Mouse (Mus musculus) kidney, postnatal 0 days (tissue): ENCODE data around the gene Dgcr2. TPM values are rescaled to one million over a fixed set of nuclear protein-coding genes. Genes with fewer than 3 reads are reported as not detected.

Source experiments
- ATAC-seq: fragments of 200-750 bp; cut with Nextera tagmentation; replicated peaks from 2 replicates; pipeline ENCODE4 v1.8.0; 2017; ENCODE audit warnings: low read depth, moderate number of reproducible peaks, moderate TSS enrichment, moderate library complexity; ENCODE audit not compliant: low FRiP score
- DNase-seq: peaks from one replicate; pipeline ENCODE4 v3.0.0-alpha.2; 2016; ENCODE audit warnings: low spot score
- H3K27ac ChIP-seq: fragments of 300-500 bp; sonication (generic); 2 replicates; pipeline ENCODE4 v1.5.1; 2014; ENCODE audit warnings: mild to moderate bottlenecking
- H3K27me3 ChIP-seq: fragments of 300-500 bp; sonication (generic); 2 replicates; pipeline ENCODE4 v1.6.1; 2014; ENCODE audit warnings: low read length, mixed read lengths; ENCODE audit not compliant: insufficient read depth
- H3K36me3 ChIP-seq: fragments of 300-500 bp; sonication (generic); 2 replicates; pipeline ENCODE4 v1.6.1; 2014; ENCODE audit warnings: low read length, mixed read lengths; ENCODE audit not compliant: insufficient read depth
- H3K4me1 ChIP-seq: fragments of 300-500 bp; sonication (generic); replicated peaks from 2 replicates; pipeline ENCODE4 v1.6.1; 2014; ENCODE audit warnings: antibody characterized with exemption, low read length, mixed read lengths; ENCODE audit not compliant: insufficient read depth
- H3K4me2 ChIP-seq: fragments of 300-500 bp; sonication (generic); 2 replicates; pipeline ENCODE4 v1.6.1; 2014; ENCODE audit warnings: mild to moderate bottlenecking, low read length, moderate library complexity, mixed read lengths
- H3K4me3 ChIP-seq: fragments of 300-500 bp; sonication (generic); replicated peaks from 2 replicates; pipeline ENCODE4 v1.5.1; 2014; ENCODE audit warnings: low read depth, low read length
- H3K9ac ChIP-seq: fragments of 300-500 bp; sonication (generic); 2 replicates; pipeline ENCODE4 v1.6.1; 2014; ENCODE audit warnings: low read depth, low read length
- H3K9me3 ChIP-seq: fragments of 300-500 bp; sonication (generic); replicated peaks from 2 replicates; pipeline ENCODE4 v1.6.1; 2016; ENCODE audit warnings: low read length, inconsistent platforms, mixed read lengths
- CTCF ChIP-seq: IDR thresholded peaks from 2 replicates; pipeline ENCODE4 v1.5.1; 2016; ENCODE audit warnings: antibody characterized with exemption, low read depth, mild to moderate bottlenecking, moderate library complexity
- WGBS: fragments of 180-500 bp; shearing (Covaris S2); extraction: QIAGEN DNeasy Blood & Tissue Kit; methylation state at CpG from one replicate; pipeline ENCODE4 v1.1.7; 2014; 5-methylcytosine and 5-hydroxymethylcytosine counted together
- polyA plus RNA-seq: library from polyadenylated mRNA; unstranded; fragments of >200 nt; fragmentation: Nextera tagmentation; extraction: Ambion mirVana; gene quantifications from 2 replicates; pipeline ENCODE4 v1.2.1, GENCODE M21; 2015

Gene Dgcr2
- polyA plus RNA-seq, 1 experiment from 2014 or later: 57.8 TPM

- TF ChIP-seq CTCF: no peak
- ATAC-seq (peak; percentile 97), DNase-seq (peak; percentile 99)
- H3K9me3 ChIP-seq: no peaks in the 10 kb centered on the region
- peak within 1 kb of the TSS; percentile 97 for H3K27ac ChIP-seq
- under 1% methylated on average over 38 of the region's 38 CpGs for WGBS
- no peaks in the 10 kb centered on the region for H3K27me3 ChIP-seq
- H3K4me3 ChIP-seq: peak within 1 kb of the TSS; percentile 93
- H3K4me2 ChIP-seq: peak within 1 kb of the TSS; percentile 83
- no peaks in the 10 kb centered on the region for H3K36me3 ChIP-seq
- 0 out of 2 replicates have a peak, but pooled peaks cover 10% of the 10 kb centered on the region for H3K4me1 ChIP-seq
- peak within 1 kb of the TSS; percentile 93 for H3K9ac ChIP-seq
These were observed 6.8 kb downstream of the Dgcr2 start, which contains the start of gene Gm20518 for GRCm38 (mm10) chr16:17891567-17891959. Gm20518 (minus strand) TSS chr16:17891671.

- Histone ChIP-seq H3K36me3 (no peaks in the 10 kb centered on the region), H3K27me3 (no peaks in the 10 kb centered on the region), H3K9me3 (no peaks in the 10 kb centered on the region), H3K9ac (peak overlapping the region; percentile 93), H3K4me3 (peak overlapping the region; percentile 93), H3K4me2 (peak overlapping the region; percentile 83), H3K4me1 (0 out of 2 replicates have a peak, but pooled peaks cover 10% of the 10 kb centered on the region), H3K27ac (peak overlapping the region; percentile 97)
- DNase-seq: peak; percentile 68
- ATAC-seq: peak; percentile 77
- under 1% methylated on average over 37 of the region's 44 CpGs for WGBS
- TF ChIP-seq CTCF: no peak
These were observed 7.3 kb downstream of the Dgcr2 start for GRCm38 (mm10) chr16:17890917-17891566.

DNA sequence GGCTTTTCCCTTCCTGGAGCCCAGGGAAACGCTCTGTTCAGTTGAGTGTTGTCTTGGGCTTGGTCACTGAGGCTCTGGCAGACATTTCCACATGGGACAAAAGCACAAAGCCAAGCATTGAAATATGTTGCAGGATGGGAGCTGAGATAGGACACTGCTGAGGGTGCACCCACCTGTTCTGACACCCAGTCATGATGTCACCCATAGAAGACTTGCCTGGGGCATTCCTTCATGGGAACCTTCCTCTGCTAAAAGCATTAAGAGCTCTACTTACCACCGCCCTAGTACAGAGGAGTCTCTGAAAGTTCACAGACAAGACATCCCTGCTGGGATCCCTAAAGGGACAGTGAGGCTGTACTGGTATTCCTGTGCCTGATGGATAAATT, 8.0 kb downstream of the Dgcr2 start:
- no peaks in the 10 kb centered on the region for H3K9me3 ChIP-seq
- H3K4me1 ChIP-seq: 0 out of 2 replicates have a peak, but pooled peaks cover 10% of the 10 kb centered on the region
- H3K36me3 ChIP-seq: no peaks in the 10 kb centered on the region
- no peak for ATAC-seq
- whole genome bisulfite sequencing: 37% methylated on average over 2 of the region's 2 CpGs
- H3K4me2 ChIP-seq: peak overlapping the region; percentile 83
- no peaks in the 10 kb centered on the region for H3K27me3 ChIP-seq
- H3K27ac ChIP-seq: 0 out of 2 replicates have a peak overlapping the region, but pooled peaks have one; percentile 97
- no peak for TF ChIP-seq CTCF
- DNase-seq: no peak
- H3K9ac ChIP-seq: peak overlapping the region; percentile 93
- peak overlapping the region; percentile 93 for H3K4me3 ChIP-seq

DNA sequence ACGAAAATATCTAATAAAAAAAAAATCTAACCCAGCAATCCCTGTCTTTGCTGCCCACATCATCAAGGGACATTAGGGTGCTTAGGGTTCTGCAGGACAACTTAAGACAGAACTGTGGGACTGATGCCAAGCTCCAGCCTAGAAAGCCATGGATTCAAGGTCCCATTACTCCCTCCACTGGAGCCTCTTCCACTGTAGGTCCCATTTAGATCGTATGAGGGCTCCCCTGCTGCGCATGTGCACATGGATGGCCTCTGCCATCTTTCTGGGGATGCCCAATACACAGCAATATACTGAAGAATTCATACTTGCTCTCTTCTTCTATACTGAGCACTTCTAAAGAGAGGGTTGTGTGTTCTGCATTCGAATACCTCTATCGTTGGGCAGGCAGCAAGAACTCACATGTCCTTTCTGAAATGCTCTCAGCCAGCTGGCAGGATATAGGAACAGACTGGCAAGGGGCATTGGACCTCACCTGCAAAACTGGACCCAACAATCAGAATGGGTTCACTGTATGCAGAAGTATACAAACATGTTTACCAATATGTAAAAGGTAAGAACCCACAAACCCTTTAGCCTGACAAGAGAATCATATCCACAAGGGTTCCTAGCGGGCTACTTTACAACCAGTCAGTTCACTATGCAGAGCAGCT, 8.5 kb downstream of the Dgcr2 start:
- ATAC-seq (no peak), DNase-seq (no peak)
- no peak overlapping the region for H3K27ac ChIP-seq
- H3K4me1 ChIP-seq: 0 out of 2 replicates have a peak, but pooled peaks cover 10% of the 10 kb centered on the region
- no peaks in the 10 kb centered on the region for H3K36me3 ChIP-seq
- H3K4me3 ChIP-seq: peak overlapping the region; percentile 93; the same call in 1 of the 2 replicates
- H3K9me3 ChIP-seq: no peaks in the 10 kb centered on the region
- peak overlapping the region; percentile 93; the same call in 1 of the 2 replicates for H3K9ac ChIP-seq
- WGBS: 81% methylated on average over 6 of the region's 6 CpGs
- peak overlapping the region; percentile 83 for H3K4me2 ChIP-seq
- no peak for TF ChIP-seq CTCF
- no peaks in the 10 kb centered on the region for H3K27me3 ChIP-seq

DNA sequence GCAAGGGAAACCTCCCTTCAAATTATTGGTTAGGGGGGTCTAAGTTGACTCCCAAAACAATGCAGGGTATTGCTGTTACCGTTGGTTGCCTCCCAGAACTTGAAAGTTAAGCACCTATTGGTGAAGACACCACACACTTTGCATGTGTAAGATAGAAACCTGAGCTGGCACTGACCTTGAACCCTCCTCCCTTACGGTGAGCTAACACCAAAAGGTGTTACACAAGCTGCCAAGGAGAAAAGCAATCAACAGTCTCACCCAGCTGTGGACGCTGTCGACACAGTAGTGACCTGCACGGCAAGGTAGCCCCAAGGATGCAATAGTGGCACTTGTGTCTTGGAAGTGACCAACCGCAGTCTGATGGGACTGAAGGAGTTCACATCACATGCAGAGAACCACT, 14.2 kb downstream of the Dgcr2 start:
- no peak overlapping the region for H3K4me2 ChIP-seq
- H3K27ac ChIP-seq: no peak overlapping the region
- no peak for ATAC-seq
- H3K4me1 ChIP-seq: no peaks in the 10 kb centered on the region
- H3K9ac ChIP-seq: no peak overlapping the region
- no peaks in the 10 kb centered on the region for H3K9me3 ChIP-seq
- 63% methylated on average over 6 of the region's 6 CpGs for WGBS
- TF ChIP-seq CTCF: no peak
- H3K36me3 ChIP-seq: 0 out of 2 replicates have a peak, but pooled peaks cover 2% of the 10 kb centered on the region
- no peaks in the 10 kb centered on the region for H3K27me3 ChIP-seq
- no peak for DNase-seq
- H3K4me3 ChIP-seq: no peak overlapping the region

- H3K4me2 ChIP-seq: no peak overlapping the region
- ATAC-seq (no peak), DNase-seq (no peak)
- 0 out of 2 replicates have a peak, but pooled peaks cover 2% of the 10 kb centered on the region for H3K36me3 ChIP-seq
- H3K9me3 ChIP-seq: no peaks in the 10 kb centered on the region
- H3K9ac ChIP-seq: no peak overlapping the region
- H3K27me3 ChIP-seq: no peaks in the 10 kb centered on the region
- H3K27ac ChIP-seq: no peak overlapping the region
- H3K4me1 ChIP-seq: no peaks in the 10 kb centered on the region
- H3K4me3 ChIP-seq: no peak overlapping the region
- TF ChIP-seq CTCF: no peak
These were observed 16.2 kb downstream of the Dgcr2 start for GRCm38 (mm10) chr16:17882196-17882595.
